Mouse (Mus musculus) liver, adult 2 months (tissue): ENCODE results near the gene Mad2l2. TPM values are rescaled to one million over a fixed set of nuclear protein-coding genes. Genes with fewer than 3 reads are reported as not detected.

Source experiments
- DNase-seq: peaks from one replicate; pipeline ENCODE4 v3.0.0-alpha.2; 2011; ENCODE audit warnings: low read depth, low spot score; ENCODE audit errors: extremely low read depth
- H3K27ac ChIP-seq: fragments of 200-500 bp; replicated peaks from 2 replicates; pipeline ENCODE4 v1.5.1; 2012; ENCODE audit warnings: low read depth, mild to moderate bottlenecking, control low read depth, inconsistent platforms, low read length; ENCODE audit not compliant: insufficient read depth
- H3K27me3 ChIP-seq: fragments of 200-500 bp; 2 replicates; pipeline ENCODE4 v1.6.1; 2012; ENCODE audit warnings: mild to moderate bottlenecking, moderate library complexity, low read length, inconsistent platforms; ENCODE audit not compliant: control insufficient read depth, insufficient read depth
- H3K36me3 ChIP-seq: fragments of 200-500 bp; 2 replicates; pipeline ENCODE4 v1.6.1; 2012; ENCODE audit warnings: low read length, inconsistent platforms; ENCODE audit not compliant: control insufficient read depth, insufficient read depth
- H3K4me1 ChIP-seq: fragments of 200-500 bp; 2 replicates; pipeline ENCODE4 v1.6.1; 2011; ENCODE audit warnings: low read length; ENCODE audit not compliant: control insufficient read depth, insufficient read depth
- H3K4me3 ChIP-seq: fragments of 200-500 bp; 2 replicates; pipeline ENCODE4 v1.5.1; 2011; ENCODE audit warnings: low read depth, mild to moderate bottlenecking, control low read depth, low read length, moderate library complexity; ENCODE audit not compliant: insufficient read depth
- H3K79me2 ChIP-seq: fragments of 200-500 bp; 2 replicates; pipeline ENCODE4 v1.6.1; 2012; ENCODE audit warnings: inconsistent platforms, mild to moderate bottlenecking, low read length, moderate library complexity; ENCODE audit not compliant: control insufficient read depth, insufficient read depth
- H3K9ac ChIP-seq: fragments of 200-500 bp; 2 replicates; pipeline ENCODE4 v1.6.1; 2012; ENCODE audit warnings: low read depth, mild to moderate bottlenecking, control low read depth, inconsistent platforms, low read length
- CTCF ChIP-seq: fragments of 200-500 bp; IDR thresholded peaks from 2 replicates; pipeline ENCODE4 v1.5.1; 2011; ENCODE audit warnings: low read depth, low read length, control low read depth
- POLR2A ChIP-seq: fragments of 200-500 bp; IDR thresholded peaks from 2 replicates; pipeline ENCODE4 v1.6.1; 2011; ENCODE audit warnings: low read length, control low read depth; ENCODE audit not compliant: insufficient read depth; ENCODE audit errors: extremely low read depth
- WGBS: fragments of 180-500 bp; shearing (Covaris S2); methylation state at CpG from one replicate; pipeline ENCODE4 v1.1.7; 2018; 5-methylcytosine and 5-hydroxymethylcytosine counted together
- polyA plus RNA-seq: library from polyadenylated mRNA; depleted of rRNA; stranded (reverse); fragments of >200 nt; gene quantifications from 2 replicates; pipeline ENCODE4 v1.2.3, GENCODE M21; 2012
- total RNA-seq: library from RNA; depleted of rRNA; stranded (reverse); fragments of >200 nt; gene quantifications from 2 replicates; pipeline ENCODE4 v1.2.3, GENCODE M21; 2014

Gene Mad2l2
- total and polyA plus RNA-seq, 2 experiments, result 8.9 to 49.6 TPM

- no peaks in the 10 kb centered on the region for H3K79me2 ChIP-seq
- TF ChIP-seq CTCF, result no peak
- TF ChIP-seq POLR2A, result no peak
- H3K27me3 ChIP-seq, result peaks cover 14% of the 10 kb centered on the region
- H3K36me3 ChIP-seq, result no peaks in the 10 kb centered on the region
- H3K4me1 ChIP-seq, result no peaks in the 10 kb centered on the region
- H3K9ac ChIP-seq, result no peak within 1 kb of the TSS
- no peak within 1 kb of the TSS for H3K4me3 ChIP-seq
- no peak within 1 kb of the TSS for H3K27ac ChIP-seq
- 2% methylated on average over 70 of the region's 87 CpGs for WGBS
- DNase-seq, result no peak
Observed at GRCm38 (mm10) chr4:148130561-148131413, 603 bp downstream of the Mad2l2 start, which contains the start of gene Draxin. Gene Draxin, minus strand, starts transcription at chr4:148130698.

GRCm38 (mm10) chr4:148131497-148132081, 1.4 kb downstream of the Mad2l2 start:
- no peak for TF ChIP-seq CTCF
- no peak for TF ChIP-seq POLR2A
- 4% methylated on average over 21 of the region's 21 CpGs for WGBS
- H3K4me1 ChIP-seq, result no peaks in the 10 kb centered on the region
- H3K4me3 ChIP-seq, result no peak overlapping the region
- DNase-seq, result no peak
- H3K79me2 ChIP-seq, result no peaks in the 10 kb centered on the region
- peaks cover 14% of the 10 kb centered on the region for H3K27me3 ChIP-seq
- H3K36me3 ChIP-seq, result no peaks in the 10 kb centered on the region
- H3K27ac ChIP-seq, result no peak overlapping the region
- H3K9ac ChIP-seq, result no peak overlapping the region

GRCm38 (mm10) chr4:148134988-148135387, 4.8 kb downstream of the Mad2l2 start:
- Histone ChIP-seq H3K4me1 (no peaks in the 10 kb centered on the region), H3K36me3 (no peaks in the 10 kb centered on the region), H3K79me2 (no peaks in the 10 kb centered on the region), H3K4me3 (no peak overlapping the region), H3K9ac (no peak overlapping the region), H3K27me3 (peaks cover 11% of the 10 kb centered on the region), H3K27ac (no peak overlapping the region)
- no peak for DNase-seq
- TF ChIP-seq POLR2A (no peak), CTCF (no peak)
- 58% methylated on average over 8 of the region's 8 CpGs for WGBS

GRCm38 (mm10) chr4:148137503-148137902, 7.3 kb downstream of the Mad2l2 start:
- no peak for TF ChIP-seq CTCF
- TF ChIP-seq POLR2A, result no peak
- Histone ChIP-seq H3K4me1 (no peaks in the 10 kb centered on the region), H3K4me3 (no peak overlapping the region), H3K27ac (no peak overlapping the region), H3K9ac (no peak overlapping the region), H3K79me2 (peaks cover 4% of the 10 kb centered on the region; the same call in 1 of the 2 replicates), H3K36me3 (no peaks in the 10 kb centered on the region), H3K27me3 (no peaks in the 10 kb centered on the region)
- no peak for DNase-seq
- 63% methylated on average over 8 of the region's 8 CpGs for WGBS

GRCm38 (mm10) chr4:148139767-148140097, 9.5 kb downstream of the Mad2l2 start:
- Histone ChIP-seq H3K4me3 (peak overlapping the region; percentile 87), H3K36me3 (no peaks in the 10 kb centered on the region), H3K4me1 (peaks cover 9% of the 10 kb centered on the region), H3K79me2 (peaks cover 4% of the 10 kb centered on the region; the same call in 1 of the 2 replicates), H3K9ac (peak overlapping the region; percentile 54), H3K27ac (peak overlapping the region; percentile 39), H3K27me3 (no peaks in the 10 kb centered on the region)
- 2% methylated on average over 12 of the region's 12 CpGs for WGBS
- no peak for DNase-seq
- TF ChIP-seq CTCF (no peak), POLR2A (no peak)
